Mouse (Mus musculus): ENCODE measurements around the gene Rmnd1. TPM values are rescaled to one million over a fixed set of nuclear protein-coding genes. Genes with fewer than 3 reads are reported as not detected.

The Rmnd1 gene
- polyA plus RNA-seq, 1 experiment from 2014 or later: 39.1 TPM

GRCm38 (mm10) chr10:4405511-4405910 is 26.7 kb downstream of the Rmnd1 start:
- Histone ChIP-seq H3K4me3 (ENCODE audit: low read length) (no peak overlapping the region), H3K27me3 (ENCODE audit: control insufficient read depth, insufficient read depth, low read depth, low read length) (no peaks in the 10 kb centered on the region), H3K9me3 (ENCODE audit: control insufficient read depth, low read length) (no peaks in the 10 kb centered on the region), H3K4me2 (ENCODE audit: low read depth, low read length) (no peak overlapping the region), H3K4me1 (replicated peaks; ENCODE audit: control insufficient read depth, insufficient read depth, low read length) (no peaks in the 10 kb centered on the region), H3K36me3 (ENCODE audit: control insufficient read depth, insufficient read depth, low read length) (peaks cover 23% of the 10 kb centered on the region), H3K27ac (ENCODE audit: low read length) (no peak overlapping the region), H3K9ac (ENCODE audit: low read length) (no peak overlapping the region)
- ATAC-seq (ENCODE audit: low read depth): peak; percentile 60
- 61% methylated on average over 5 of the region's 5 CpGs for WGBS

GRCm38 (mm10) chr10:4404895-4405491 is 27.2 kb downstream of the Rmnd1 start:
- Histone ChIP-seq H3K27me3 (ENCODE audit: control insufficient read depth, insufficient read depth, low read depth, low read length) (no peaks in the 10 kb centered on the region), H3K4me3 (ENCODE audit: low read length) (no peak overlapping the region), H3K9ac (ENCODE audit: low read length) (no peak overlapping the region), H3K27ac (ENCODE audit: low read length) (no peak overlapping the region), H3K4me1 (replicated peaks; ENCODE audit: control insufficient read depth, insufficient read depth, low read length) (no peaks in the 10 kb centered on the region), H3K36me3 (ENCODE audit: control insufficient read depth, insufficient read depth, low read length) (peaks cover 21% of the 10 kb centered on the region), H3K4me2 (ENCODE audit: low read depth, low read length) (no peak overlapping the region), H3K9me3 (ENCODE audit: control insufficient read depth, low read length) (no peaks in the 10 kb centered on the region)
- peak; percentile 47 for ATAC-seq (ENCODE audit: low read depth)
- WGBS: 55% methylated on average over 5 of the region's 5 CpGs

GRCm38 (mm10) chr10:4398058-4398457 is 34.1 kb downstream of the Rmnd1 start:
- Histone ChIP-seq H3K36me3 (ENCODE audit: control insufficient read depth, insufficient read depth, low read length) (peaks cover 16% of the 10 kb centered on the region), H3K4me3 (ENCODE audit: low read length) (no peak overlapping the region), H3K27ac (ENCODE audit: low read length) (no peak overlapping the region), H3K9me3 (ENCODE audit: control insufficient read depth, low read length) (no peaks in the 10 kb centered on the region), H3K27me3 (ENCODE audit: control insufficient read depth, insufficient read depth, low read depth, low read length) (no peaks in the 10 kb centered on the region), H3K9ac (ENCODE audit: low read length) (no peak overlapping the region), H3K4me2 (ENCODE audit: low read depth, low read length) (no peak overlapping the region), H3K4me1 (replicated peaks; ENCODE audit: control insufficient read depth, insufficient read depth, low read length) (no peaks in the 10 kb centered on the region)
- 70% methylated on average over 5 of the region's 5 CpGs for WGBS
- no peak for ATAC-seq (ENCODE audit: low read depth)

GRCm38 (mm10) chr10:4395321-4395720 is 36.9 kb downstream of the Rmnd1 start:
- H3K4me3 ChIP-seq (ENCODE audit: low read length): no peak overlapping the region
- H3K4me2 ChIP-seq (ENCODE audit: low read depth, low read length): no peak overlapping the region
- no peak overlapping the region for H3K9ac ChIP-seq (ENCODE audit: low read length)
- peaks cover 23% of the 10 kb centered on the region for H3K36me3 ChIP-seq (ENCODE audit: control insufficient read depth, insufficient read depth, low read length)
- H3K27ac ChIP-seq (ENCODE audit: low read length): no peak overlapping the region
- H3K27me3 ChIP-seq (ENCODE audit: control insufficient read depth, insufficient read depth, low read depth, low read length): no peaks in the 10 kb centered on the region
- no peaks in the 10 kb centered on the region for H3K9me3 ChIP-seq (ENCODE audit: control insufficient read depth, low read length)
- peaks cover 14% of the 10 kb centered on the region for H3K4me1 ChIP-seq (replicated peaks; ENCODE audit: control insufficient read depth, insufficient read depth, low read length)
- ATAC-seq (ENCODE audit: low read depth): no peak
- WGBS: 84% methylated on average over 3 of the region's 3 CpGs

GRCm38 (mm10) chr10:4391851-4392250 is 40.3 kb downstream of the Rmnd1 start:
- Histone ChIP-seq H3K4me2 (ENCODE audit: low read depth, low read length) (no peak overlapping the region), H3K9me3 (ENCODE audit: control insufficient read depth, low read length) (no peaks in the 10 kb centered on the region), H3K36me3 (ENCODE audit: control insufficient read depth, insufficient read depth, low read length) (peaks cover 18% of the 10 kb centered on the region), H3K4me3 (ENCODE audit: low read length) (no peak overlapping the region), H3K27me3 (ENCODE audit: control insufficient read depth, insufficient read depth, low read depth, low read length) (no peaks in the 10 kb centered on the region), H3K4me1 (replicated peaks; ENCODE audit: control insufficient read depth, insufficient read depth, low read length) (peaks cover 29% of the 10 kb centered on the region), H3K9ac (ENCODE audit: low read length) (no peak overlapping the region), H3K27ac (ENCODE audit: low read length) (no peak overlapping the region)
- ATAC-seq (ENCODE audit: low read depth): no peak
- WGBS: 27% methylated on average over 6 of the region's 6 CpGs

GRCm38 (mm10) chr10:4391076-4391475 is 41.1 kb downstream of the Rmnd1 start:
- Histone ChIP-seq H3K27me3 (ENCODE audit: control insufficient read depth, insufficient read depth, low read depth, low read length) (no peaks in the 10 kb centered on the region), H3K27ac (ENCODE audit: low read length) (no peak overlapping the region), H3K9me3 (ENCODE audit: control insufficient read depth, low read length) (no peaks in the 10 kb centered on the region), H3K4me2 (ENCODE audit: low read depth, low read length) (no peak overlapping the region), H3K4me3 (ENCODE audit: low read length) (no peak overlapping the region), H3K36me3 (ENCODE audit: control insufficient read depth, insufficient read depth, low read length) (peaks cover 15% of the 10 kb centered on the region), H3K9ac (ENCODE audit: low read length) (no peak overlapping the region), H3K4me1 (replicated peaks; ENCODE audit: control insufficient read depth, insufficient read depth, low read length) (peaks cover 29% of the 10 kb centered on the region)
- WGBS: 50% methylated on average over 5 of the region's 5 CpGs
- no peak for ATAC-seq (ENCODE audit: low read depth)

- H3K4me2 ChIP-seq (ENCODE audit: low read depth, low read length): no peak overlapping the region
- H3K27me3 ChIP-seq (ENCODE audit: control insufficient read depth, insufficient read depth, low read depth, low read length): no peaks in the 10 kb centered on the region
- peaks cover 29% of the 10 kb centered on the region for H3K4me1 ChIP-seq (replicated peaks; ENCODE audit: control insufficient read depth, insufficient read depth, low read length)
- peaks cover 13% of the 10 kb centered on the region for H3K36me3 ChIP-seq (ENCODE audit: control insufficient read depth, insufficient read depth, low read length)
- 52% methylated on average over 2 of the region's 2 CpGs for WGBS
- H3K9ac ChIP-seq (ENCODE audit: low read length): no peak overlapping the region
- ATAC-seq (ENCODE audit: low read depth): no peak
- no peaks in the 10 kb centered on the region for H3K9me3 ChIP-seq (ENCODE audit: control insufficient read depth, low read length)
- no peak overlapping the region for H3K27ac ChIP-seq (ENCODE audit: low read length)
- H3K4me3 ChIP-seq (ENCODE audit: low read length): no peak overlapping the region
Observed at GRCm38 (mm10) chr10:4390550-4390949, 41.6 kb downstream of the Rmnd1 start.

- no peaks in the 10 kb centered on the region for H3K27me3 ChIP-seq (ENCODE audit: control insufficient read depth, insufficient read depth, low read depth, low read length)
- H3K9me3 ChIP-seq (ENCODE audit: control insufficient read depth, low read length): no peaks in the 10 kb centered on the region
- no peak overlapping the region for H3K27ac ChIP-seq (ENCODE audit: low read length)
- 46% methylated on average over 5 of the region's 5 CpGs for WGBS
- H3K4me3 ChIP-seq (ENCODE audit: low read length): peak overlapping the region; percentile 79
- H3K9ac ChIP-seq (ENCODE audit: low read length): peak overlapping the region; percentile 93
- H3K36me3 ChIP-seq (ENCODE audit: control insufficient read depth, insufficient read depth, low read length): peaks cover 10% of the 10 kb centered on the region
- H3K4me1 ChIP-seq (replicated peaks; ENCODE audit: control insufficient read depth, insufficient read depth, low read length): peaks cover 29% of the 10 kb centered on the region
- ATAC-seq (ENCODE audit: low read depth): no peak
- peak overlapping the region; percentile 64 for H3K4me2 ChIP-seq (ENCODE audit: low read depth, low read length)
Observed at GRCm38 (mm10) chr10:4389461-4390112, 42.6 kb downstream of the Rmnd1 start.

GRCm38 (mm10) chr10:4389036-4389435 is 43.2 kb downstream of the Rmnd1 start:
- Histone ChIP-seq H3K36me3 (ENCODE audit: control insufficient read depth, insufficient read depth, low read length) (peaks cover 8% of the 10 kb centered on the region), H3K4me3 (ENCODE audit: low read length) (peak overlapping the region; percentile 79), H3K9me3 (ENCODE audit: control insufficient read depth, low read length) (no peaks in the 10 kb centered on the region), H3K27me3 (ENCODE audit: control insufficient read depth, insufficient read depth, low read depth, low read length) (no peaks in the 10 kb centered on the region), H3K4me2 (ENCODE audit: low read depth, low read length) (peak overlapping the region; percentile 64), H3K27ac (ENCODE audit: low read length) (no peak overlapping the region), H3K9ac (ENCODE audit: low read length) (peak overlapping the region; percentile 93), H3K4me1 (replicated peaks; ENCODE audit: control insufficient read depth, insufficient read depth, low read length) (peaks cover 29% of the 10 kb centered on the region)
- 5% methylated on average over 10 of the region's 10 CpGs for WGBS
- no peak for ATAC-seq (ENCODE audit: low read depth)
